Mouse (Mus musculus) cerebral cortex, adult 2 months (tissue): ENCODE results near the gene Ttk.

Experiments
- WGBS: fragments of 180-500 bp; shearing (Covaris S2); methylation state at CpG from one replicate; pipeline ENCODE4 v1.1.7; 2018; 5-methylcytosine and 5-hydroxymethylcytosine counted together

The Ttk gene

GRCm38 (mm10) chr9:83902086-83902485, 67.6 kb downstream of the Ttk start:
- WGBS: 89% methylated on average over 2 of the region's 2 CpGs

DNA sequence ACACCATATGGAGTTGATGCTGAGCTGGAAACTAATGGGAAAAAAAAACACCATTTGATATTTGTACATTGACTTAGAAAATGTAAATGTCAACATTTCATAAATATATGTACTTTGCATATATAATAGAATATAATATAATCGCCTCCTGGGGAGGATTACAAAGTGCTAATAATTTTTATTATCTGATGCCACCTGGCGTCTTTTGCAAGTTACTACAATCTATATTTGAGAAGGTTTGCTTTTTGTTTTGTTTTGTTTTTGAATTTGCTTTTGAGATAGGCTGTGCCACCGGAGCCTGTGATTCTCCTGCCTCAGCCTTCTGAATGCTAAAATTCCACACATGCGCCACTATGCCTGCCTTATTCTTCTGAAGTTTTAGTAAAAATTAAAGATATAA, 71.3 kb downstream of the Ttk start:
- WGBS: 54% methylated on average over 4 of the region's 4 CpGs

- WGBS: 91% methylated on average over 3 of the region's 3 CpGs
Observed at GRCm38 (mm10) chr9:83907017-83907416, 72.5 kb downstream of the Ttk start.

GRCm38 (mm10) chr9:83909836-83910235, 75.3 kb downstream of the Ttk start:
- WGBS: 90% methylated on average over 2 of the region's 2 CpGs

GRCm38 (mm10) chr9:83910926-83911325, 76.4 kb downstream of the Ttk start:
- 81% methylated on average over 2 of the region's 2 CpGs for WGBS
